Mouse (Mus musculus): Measurements from ENCODE around the gene Zbtb12.
A peak's percentile ranks its signal among the peaks of the same experiment; 100 is the strongest.

GRCm38 (mm10) chr17:34911945-34912351 is 32.7 kb downstream of the Zbtb12 start:
- peak; percentile 92 for TF ChIP-seq CTCF (IDR thresholded peaks at IDR 0.05; ENCODE audit: low read depth, low read length)
- no peak for TF ChIP-seq POLR2A (IDR thresholded peaks at IDR 0.05; ENCODE audit: borderline replicate concordance, low read depth, low read length)

All from bone marrow macrophage, adult 2 months (primary cell).